Mouse (Mus musculus): ENCODE data around the gene Krtap29-1. TPM values are rescaled to one million over a fixed set of nuclear protein-coding genes. Genes with fewer than 3 reads are reported as not detected.

The Krtap29-1 gene
- polyA plus RNA-seq, 1 experiment: not detected

DNA sequence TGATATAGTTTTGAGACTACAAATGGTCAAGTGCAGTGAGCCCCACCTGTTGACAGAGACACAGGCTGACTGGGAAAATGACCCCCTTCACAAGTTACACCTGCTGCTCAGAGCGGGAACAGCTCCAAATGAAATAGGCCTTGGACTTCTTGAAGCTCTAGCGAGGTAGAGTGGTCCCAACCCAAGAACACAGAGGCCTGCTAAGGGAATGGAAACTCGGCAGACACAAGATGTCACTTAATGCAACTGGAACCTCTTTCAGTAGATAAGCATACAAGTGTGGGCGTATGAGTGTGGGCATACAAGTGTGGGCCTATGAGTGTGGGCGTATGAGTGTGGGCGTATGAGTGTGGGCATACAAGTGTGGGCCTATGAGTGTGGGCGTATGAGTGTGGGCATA is 20.2 kb upstream of the Krtap29-1 start:
- H3K36me3 ChIP-seq (ENCODE audit: control insufficient read depth): no peaks in the 10 kb centered on the region
- peaks cover 18% of the 10 kb centered on the region for H3K9me3 ChIP-seq (ENCODE audit: control insufficient read depth, low read length)
- H3K27me3 ChIP-seq (ENCODE audit: control insufficient read depth): peaks cover 6% of the 10 kb centered on the region; the same call in 1 of the 2 replicates
- no peak overlapping the region for H3K4me3 ChIP-seq (replicated peaks)
- no peaks in the 10 kb centered on the region for H3K4me1 ChIP-seq (ENCODE audit: control insufficient read depth)
- TF ChIP-seq TAL1 (IDR thresholded peaks at IDR 0.05; ENCODE audit: low read length) (no peak), GATA1 (IDR thresholded peaks at IDR 0.05; ENCODE audit: low read length) (no peak)

DNA sequence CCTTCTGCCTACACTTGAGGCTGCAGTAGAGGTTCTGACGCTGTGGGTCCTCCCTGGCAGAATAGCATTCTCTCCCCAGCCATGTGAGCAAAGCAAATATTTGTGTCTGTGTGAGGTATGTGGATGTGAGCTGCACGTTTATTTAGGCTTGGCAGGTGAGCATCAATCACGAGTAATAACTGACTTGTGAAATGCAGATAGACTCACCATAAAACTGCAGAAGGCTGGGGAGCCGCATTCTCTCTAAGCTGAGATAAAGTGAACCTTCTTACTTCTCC is 15.5 kb upstream of the Krtap29-1 start:
- Histone ChIP-seq H3K4me3 (replicated peaks) (no peak overlapping the region), H3K9me3 (ENCODE audit: control insufficient read depth, low read length) (peaks cover 13% of the 10 kb centered on the region), H3K36me3 (ENCODE audit: control insufficient read depth) (no peaks in the 10 kb centered on the region), H3K4me1 (ENCODE audit: control insufficient read depth) (no peaks in the 10 kb centered on the region), H3K27me3 (ENCODE audit: control insufficient read depth) (peaks cover 16% of the 10 kb centered on the region)
- TF ChIP-seq TAL1 (IDR thresholded peaks at IDR 0.05; ENCODE audit: low read length): no peak
- TF ChIP-seq GATA1 (IDR thresholded peaks at IDR 0.05; ENCODE audit: low read length): no peak

- peaks cover 16% of the 10 kb centered on the region for H3K27me3 ChIP-seq (ENCODE audit: control insufficient read depth)
- H3K9me3 ChIP-seq (ENCODE audit: control insufficient read depth, low read length): peaks cover 8% of the 10 kb centered on the region
- TF ChIP-seq GATA1 (IDR thresholded peaks at IDR 0.05; ENCODE audit: low read length) (no peak), TAL1 (IDR thresholded peaks at IDR 0.05; ENCODE audit: low read length) (no peak)
- no peaks in the 10 kb centered on the region for H3K4me1 ChIP-seq (ENCODE audit: control insufficient read depth)
- no peak within 1 kb of the TSS for H3K4me3 ChIP-seq (replicated peaks)
- H3K36me3 ChIP-seq (ENCODE audit: control insufficient read depth): no peaks in the 10 kb centered on the region
Observed at GRCm38 (mm10) chr11:99993620-99994383, 14.9 kb upstream of the Krtap29-1 start, which contains the start of gene Krtap17-1. Krtap17-1 (minus strand) TSS chr11:99993994.

DNA sequence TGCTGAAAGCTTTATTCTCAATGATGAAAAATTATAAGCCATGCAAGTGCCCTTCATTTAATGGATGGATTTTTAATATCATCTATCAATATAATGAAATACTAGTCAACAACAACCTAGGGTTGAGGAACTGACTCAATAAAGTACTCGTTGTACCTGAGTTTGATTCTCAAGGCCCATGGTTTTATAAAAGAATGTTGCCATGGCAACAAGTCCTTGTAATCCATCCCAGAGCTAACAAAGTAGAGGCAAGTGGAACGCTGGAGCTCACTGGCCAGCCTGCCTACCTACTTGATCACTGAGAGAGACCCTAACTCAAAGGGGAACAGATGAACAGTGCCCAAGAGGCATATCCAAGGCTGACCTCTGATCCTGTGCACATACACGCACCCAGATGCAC is 11.7 kb upstream of the Krtap29-1 start:
- Histone ChIP-seq H3K4me1 (ENCODE audit: control insufficient read depth) (no peaks in the 10 kb centered on the region), H3K27me3 (ENCODE audit: control insufficient read depth) (peaks cover 16% of the 10 kb centered on the region), H3K4me3 (replicated peaks) (no peak overlapping the region), H3K9me3 (ENCODE audit: control insufficient read depth, low read length) (peaks cover 11% of the 10 kb centered on the region), H3K36me3 (ENCODE audit: control insufficient read depth) (no peaks in the 10 kb centered on the region)
- TF ChIP-seq TAL1 (IDR thresholded peaks at IDR 0.05; ENCODE audit: low read length): no peak
- no peak for TF ChIP-seq GATA1 (IDR thresholded peaks at IDR 0.05; ENCODE audit: low read length)

DNA sequence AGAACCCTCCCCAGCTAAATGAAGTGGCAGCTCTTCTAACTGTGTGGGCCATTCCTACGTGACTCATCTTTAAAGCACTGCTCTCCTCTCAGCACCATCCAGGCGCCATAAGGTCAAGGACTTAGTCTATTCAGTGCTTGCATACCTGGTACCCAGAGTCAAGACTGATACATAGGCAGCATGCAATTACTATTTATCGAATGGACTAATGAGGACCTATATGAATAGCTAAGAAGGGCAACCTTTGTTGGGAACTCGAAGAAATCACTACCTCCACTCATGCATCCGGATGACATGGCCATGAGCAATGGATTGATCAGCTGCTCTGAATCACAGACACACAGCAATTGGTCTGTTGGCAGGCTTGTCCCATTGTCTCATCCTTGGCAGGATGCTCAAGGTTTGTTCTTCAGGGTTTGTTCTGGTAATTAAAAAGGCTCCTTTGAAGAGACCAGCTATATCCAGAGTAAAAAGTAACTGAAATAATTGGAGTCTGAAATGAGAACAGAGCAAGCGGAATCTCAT is 11.1 kb upstream of the Krtap29-1 start:
- Histone ChIP-seq H3K4me3 (replicated peaks) (no peak overlapping the region), H3K9me3 (ENCODE audit: control insufficient read depth, low read length) (peaks cover 18% of the 10 kb centered on the region), H3K36me3 (ENCODE audit: control insufficient read depth) (no peaks in the 10 kb centered on the region), H3K27me3 (ENCODE audit: control insufficient read depth) (peaks cover 13% of the 10 kb centered on the region), H3K4me1 (ENCODE audit: control insufficient read depth) (no peaks in the 10 kb centered on the region)
- TF ChIP-seq GATA1 (IDR thresholded peaks at IDR 0.05; ENCODE audit: low read length): no peak
- no peak for TF ChIP-seq TAL1 (IDR thresholded peaks at IDR 0.05; ENCODE audit: low read length)

DNA sequence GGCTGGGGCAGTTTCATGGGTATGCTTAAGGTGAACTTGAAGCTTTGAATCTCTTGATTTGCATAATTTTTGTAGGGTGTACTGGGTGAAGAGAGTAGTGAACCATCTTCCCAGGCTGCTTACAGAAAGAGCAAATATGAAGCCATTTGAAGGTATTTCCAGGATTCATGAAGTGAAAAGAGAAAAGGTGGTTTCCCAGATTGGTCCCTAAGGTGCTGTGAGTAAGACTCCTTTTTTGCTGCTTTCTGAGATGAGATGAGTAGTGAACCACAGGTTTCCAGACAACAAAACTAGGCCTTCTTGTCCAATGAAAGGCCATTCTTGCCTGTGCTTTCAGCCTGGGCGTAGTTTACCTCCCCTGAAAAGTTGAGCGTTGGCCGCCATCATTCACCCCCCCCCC is 9.7 kb upstream of the Krtap29-1 start:
- TF ChIP-seq GATA1 (IDR thresholded peaks at IDR 0.05; ENCODE audit: low read length) (no peak), TAL1 (IDR thresholded peaks at IDR 0.05; ENCODE audit: low read length) (no peak)
- no peaks in the 10 kb centered on the region for H3K4me1 ChIP-seq (ENCODE audit: control insufficient read depth)
- peaks cover 5% of the 10 kb centered on the region for H3K27me3 ChIP-seq (ENCODE audit: control insufficient read depth)
- H3K9me3 ChIP-seq (ENCODE audit: control insufficient read depth, low read length): peaks cover 19% of the 10 kb centered on the region
- no peaks in the 10 kb centered on the region for H3K36me3 ChIP-seq (ENCODE audit: control insufficient read depth)
- no peak overlapping the region for H3K4me3 ChIP-seq (replicated peaks)

- H3K36me3 ChIP-seq (ENCODE audit: control insufficient read depth): no peaks in the 10 kb centered on the region
- no peak within 1 kb of the TSS for H3K4me3 ChIP-seq (replicated peaks)
- H3K27me3 ChIP-seq (ENCODE audit: control insufficient read depth): no peaks in the 10 kb centered on the region; the same call in 1 of the 2 replicates
- TF ChIP-seq GATA1 (IDR thresholded peaks at IDR 0.05; ENCODE audit: low read length) (no peak), TAL1 (IDR thresholded peaks at IDR 0.05; ENCODE audit: low read length) (no peak)
- peaks cover 19% of the 10 kb centered on the region for H3K9me3 ChIP-seq (ENCODE audit: control insufficient read depth, low read length)
- no peaks in the 10 kb centered on the region for H3K4me1 ChIP-seq (ENCODE audit: control insufficient read depth)
Observed at GRCm38 (mm10) chr11:99986180-99986647, 7.4 kb upstream of the Krtap29-1 start, which contains the start of gene Krtap16-1. Krtap16-1 (minus strand) TSS chr11:99986597.

DNA sequence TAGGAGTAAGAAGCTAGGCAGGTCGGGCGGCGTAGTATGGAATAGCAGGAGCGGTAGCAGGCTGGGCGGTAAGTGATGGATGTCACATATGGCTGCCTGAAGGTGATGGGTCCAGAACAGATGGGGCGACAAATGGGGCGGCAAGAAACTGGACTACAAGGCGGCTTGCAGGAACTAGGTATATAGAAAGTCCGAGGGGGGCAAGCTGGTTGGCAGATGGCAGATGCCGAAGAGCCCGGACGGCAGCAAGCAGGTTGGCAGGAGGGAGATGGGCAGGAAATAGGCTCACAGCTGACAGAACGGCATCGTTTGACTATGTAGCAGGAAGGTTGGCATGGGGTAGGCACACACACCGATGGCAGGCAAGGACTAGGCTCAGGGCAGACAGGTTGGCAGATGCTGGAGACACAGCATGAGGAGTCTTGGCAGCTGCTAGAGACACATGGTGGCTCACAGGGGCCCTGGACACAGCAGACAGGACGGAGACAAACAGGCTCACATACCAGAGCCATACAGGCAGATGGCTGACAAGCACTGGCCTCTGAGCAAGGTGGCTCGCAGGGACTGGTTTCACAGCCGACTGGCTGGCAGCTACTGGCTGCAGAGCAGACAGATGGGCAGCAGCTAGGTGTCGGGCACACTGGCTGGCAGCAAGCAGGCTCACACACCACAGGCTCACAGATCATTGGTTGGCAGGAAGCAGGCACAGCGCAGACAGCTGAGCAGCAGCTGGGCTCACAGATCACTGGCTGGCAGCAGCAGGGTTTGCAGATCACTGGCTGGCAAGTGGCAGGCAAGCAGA is 6.6 kb upstream of the Krtap29-1 start:
- Histone ChIP-seq H3K4me1 (ENCODE audit: control insufficient read depth) (no peaks in the 10 kb centered on the region), H3K4me3 (replicated peaks) (no peak overlapping the region), H3K27me3 (ENCODE audit: control insufficient read depth) (no peaks in the 10 kb centered on the region; the same call in 1 of the 2 replicates), H3K9me3 (ENCODE audit: control insufficient read depth, low read length) (peaks cover 24% of the 10 kb centered on the region), H3K36me3 (ENCODE audit: control insufficient read depth) (no peaks in the 10 kb centered on the region)
- no peak for TF ChIP-seq TAL1 (IDR thresholded peaks at IDR 0.05; ENCODE audit: low read length)
- no peak for TF ChIP-seq GATA1 (IDR thresholded peaks at IDR 0.05; ENCODE audit: low read length)

GRCm38 (mm10) chr11:99983442-99983841 is 4.6 kb upstream of the Krtap29-1 start:
- Histone ChIP-seq H3K36me3 (ENCODE audit: control insufficient read depth) (no peaks in the 10 kb centered on the region), H3K4me1 (ENCODE audit: control insufficient read depth) (no peaks in the 10 kb centered on the region), H3K27me3 (ENCODE audit: control insufficient read depth) (no peaks in the 10 kb centered on the region; the same call in 1 of the 2 replicates), H3K4me3 (replicated peaks) (no peak overlapping the region), H3K9me3 (ENCODE audit: control insufficient read depth, low read length) (peaks cover 34% of the 10 kb centered on the region)
- no peak for TF ChIP-seq TAL1 (IDR thresholded peaks at IDR 0.05; ENCODE audit: low read length)
- no peak for TF ChIP-seq GATA1 (IDR thresholded peaks at IDR 0.05; ENCODE audit: low read length)

Data from erythroblast, embryonic 14.5 days (primary cell).